In genomic region chr11:75679439-75680171, GRCm38 (mm10) we compare ENCODE assay signal across 8 mouse cellular contexts. TPM values are rescaled to one million over a fixed set of nuclear protein-coding genes. Genes with fewer than 3 reads are reported as not detected.
DNase-seq lines count a peak whose midpoint lies in the region; ATAC-seq and TF ChIP-seq lines count a peak whose summit lies in the region.

No protein-coding gene starts in this region.

- no peaks in the 10 kb centered on the region for H3K27me3 ChIP-seq in hindbrain, embryonic 12.5 days
- no peaks in the 10 kb centered on the region for H3K27me3 ChIP-seq in megakaryocyte, embryonic 14.5 days (replicated peaks)

- peak; percentile 83 for ATAC-seq in hindbrain, embryonic 12.5 days (ENCODE audit: low FRiP score)

- peak; percentile 48; the same call in 1 of the 2 replicates for TF ChIP-seq CTCF in brain, embryonic 14.5 days (IDR thresholded peaks at IDR 0.05; ENCODE audit: borderline replicate concordance, extremely low read depth, insufficient read depth, insufficient read length)

- H3K36me3 ChIP-seq in hindbrain, embryonic 12.5 days = peaks cover 7% of the 10 kb centered on the region; the same call in 1 of the 2 replicates
- H3K36me3 ChIP-seq in megakaryocyte, embryonic 14.5 days (replicated peaks; ENCODE audit: low read length) = peaks cover 35% of the 10 kb centered on the region

- peak; percentile 59 for DNase-seq in layer of hippocampus, adult 11-12 months (ENCODE audit: low spot score)
- DNase-seq in layer of hippocampus, postnatal 36 days = no peak
- peak; percentile 58 for DNase-seq in brain, embryonic 14.5 days (ENCODE audit: low read depth)
- DNase-seq in frontal cortex, adult 2 months (ENCODE audit: extremely low spot score in 1 of 2, low spot score in 1 of 2) = peak; percentile 41 to 55
- DNase-seq in left cerebral cortex, adult 9 months (ENCODE audit: low spot score in 2 of 2) = peak; percentile 39 to 52
- DNase-seq in right cerebral cortex, postnatal 14 days = peak; percentile 63

- peak overlapping the region; percentile 73 for H3K4me2 ChIP-seq in hindbrain, embryonic 12.5 days (replicated peaks)

- peak overlapping the region; percentile 96 for H3K9ac ChIP-seq in hindbrain, embryonic 12.5 days

- H3K27ac ChIP-seq in hindbrain, embryonic 12.5 days = peak overlapping the region; percentile 94

- no peaks in the 10 kb centered on the region for H3K9me3 ChIP-seq in hindbrain, embryonic 12.5 days (replicated peaks)
- H3K9me3 ChIP-seq in megakaryocyte, embryonic 14.5 days = no peaks in the 10 kb centered on the region

- no peak for TF ChIP-seq POLR2A in brain, embryonic 14.5 days (IDR thresholded peaks at IDR 0.05; ENCODE audit: borderline replicate concordance, extremely low read depth, insufficient read depth, insufficient read length, poor library complexity, severe bottlenecking)

- H3K4me3 ChIP-seq in hindbrain, embryonic 12.5 days = peak overlapping the region; percentile 99
- H3K4me3 ChIP-seq in megakaryocyte, embryonic 14.5 days (replicated peaks) = peak overlapping the region; percentile 99

- under 1% methylated on average over 43 of the region's 43 CpGs for WGBS in hindbrain, embryonic 12.5 days

- H3K4me1 ChIP-seq in hindbrain, embryonic 12.5 days = peaks cover 15% of the 10 kb centered on the region
- H3K4me1 ChIP-seq in megakaryocyte, embryonic 14.5 days = peaks cover 65% of the 10 kb centered on the region

RNA-seq across cellular contexts. Expression of gene Crk, which starts 0.5 kb away (rescaled TPM):
- 100 to 1,000 TPM; 129 to 137 TPM for total RNA-seq in layer of hippocampus, postnatal 36 days (2021)
- 86.9 and 91.0 TPM in 2 replicates for polyA plus RNA-seq in brain, embryonic 14.5 days (2012; rRNA removed)
- 83.6 and 84.2 TPM in 2 replicates for polyA plus RNA-seq in frontal cortex, adult 2 months (2012; rRNA removed)
- 136 and 138 TPM in 2 replicates for polyA plus RNA-seq in hindbrain, embryonic 12.5 days (2016; fragmentation: Nextera tagmentation; extraction: Ambion mirVana)
- 62.5 and 120 TPM in 2 replicates for polyA plus RNA-seq in megakaryocyte, embryonic 14.5 days (2012; ENCODE audit: insufficient read depth, low replicate concordance)

RNA-seq across cellular contexts. Expression of gene Myo1c, which starts 29.3 kb away (rescaled TPM):
- 10 to 100 TPM; 13.4 to 17.1 TPM for total RNA-seq in layer of hippocampus, postnatal 36 days (2021)
- polyA plus RNA-seq in brain, embryonic 14.5 days (2012; rRNA removed) = 12.2 and 14.1 TPM in 2 replicates
- polyA plus RNA-seq in frontal cortex, adult 2 months (2012; rRNA removed) = 15.8 and 19.3 TPM in 2 replicates
- polyA plus RNA-seq in hindbrain, embryonic 12.5 days (2016; fragmentation: Nextera tagmentation; extraction: Ambion mirVana) = 18.7 and 19.3 TPM in 2 replicates
- polyA plus RNA-seq in megakaryocyte, embryonic 14.5 days (2012; ENCODE audit: insufficient read depth, low replicate concordance) = 28.1 and 63.4 TPM in 2 replicates

RNA-seq across cellular contexts. Expression of gene Inpp5k, which starts 48.8 kb away (rescaled TPM):
- 10 to 100 TPM; 46.3 to 47.0 TPM for total RNA-seq in layer of hippocampus, postnatal 36 days (2021)
- 53.7 and 63.8 TPM in 2 replicates for polyA plus RNA-seq in brain, embryonic 14.5 days (2012; rRNA removed)
- 57.2 and 66.7 TPM in 2 replicates for polyA plus RNA-seq in frontal cortex, adult 2 months (2012; rRNA removed)
- polyA plus RNA-seq in hindbrain, embryonic 12.5 days (2016; fragmentation: Nextera tagmentation; extraction: Ambion mirVana) = 28.7 and 30.3 TPM in 2 replicates
- polyA plus RNA-seq in megakaryocyte, embryonic 14.5 days (2012; ENCODE audit: insufficient read depth, low replicate concordance) = 38.5 and 43.3 TPM in 2 replicates

RNA-seq across cellular contexts. Expression of gene Ywhae, which starts 53.1 kb away (rescaled TPM):
- 1,000 to 10,000 TPM; 1,159 to 1,269 TPM for total RNA-seq in layer of hippocampus, postnatal 36 days (2021)
- 994 and 1,239 TPM in 2 replicates for polyA plus RNA-seq in brain, embryonic 14.5 days (2012; rRNA removed)
- 1,066 and 1,088 TPM in 2 replicates for polyA plus RNA-seq in frontal cortex, adult 2 months (2012; rRNA removed)
- polyA plus RNA-seq in hindbrain, embryonic 12.5 days (2016; fragmentation: Nextera tagmentation; extraction: Ambion mirVana) = 1,318 and 1,416 TPM in 2 replicates
- 32.8 and 324 TPM in 2 replicates for polyA plus RNA-seq in megakaryocyte, embryonic 14.5 days (2012; ENCODE audit: insufficient read depth, low replicate concordance)

Comparison
In these comparisons a context has a peak if more than half of its experiments do, and no peak if none do; other contexts are left out.
1. DNase-seq: peak in layer of hippocampus, adult 11-12 months (single experiment), brain, embryonic 14.5 days (single experiment), frontal cortex, adult 2 months (2 of 2), left cerebral cortex, adult 9 months (2 of 2) and right cerebral cortex, postnatal 14 days (single experiment); none in layer of hippocampus, postnatal 36 days (0 of 2).